Mouse (Mus musculus) embryonic facial prominence, embryonic 15.5 days (tissue): ENCODE data around the gene Cenpa. TPM values are rescaled to one million over a fixed set of nuclear protein-coding genes. Genes with fewer than 3 reads are reported as not detected.

Experiments
- ATAC-seq: fragments of 200-750 bp; cut with Nextera tagmentation; 2 replicates; pipeline ENCODE4 v1.8.0; 2017; ENCODE audit warnings: low read depth, moderate TSS enrichment; ENCODE audit not compliant: insufficient number of reproducible peaks, low FRiP score, low TSS enrichment
- H3K27ac ChIP-seq: fragments of 300-500 bp; sonication (generic); replicated peaks from 2 replicates; pipeline ENCODE4 v1.5.1; 2015; ENCODE audit warnings: mild to moderate bottlenecking, inconsistent platforms
- H3K27me3 ChIP-seq: fragments of 300-500 bp; sonication (generic); 2 replicates; pipeline ENCODE4 v1.6.1; 2015; ENCODE audit warnings: inconsistent platforms
- H3K36me3 ChIP-seq: fragments of 300-500 bp; sonication (generic); 2 replicates; pipeline ENCODE4 v1.6.1; 2015; ENCODE audit warnings: mild to moderate bottlenecking, inconsistent platforms
- H3K4me1 ChIP-seq: fragments of 300-500 bp; sonication (generic); 2 replicates; pipeline ENCODE4 v1.6.1; 2015; ENCODE audit warnings: inconsistent platforms
- H3K4me2 ChIP-seq: fragments of 300-500 bp; sonication (generic); replicated peaks from 2 replicates; pipeline ENCODE4 v1.6.1; 2015; ENCODE audit warnings: mild to moderate bottlenecking, inconsistent platforms
- H3K4me3 ChIP-seq: fragments of 300-500 bp; sonication (generic); replicated peaks from 2 replicates; pipeline ENCODE4 v1.5.1; 2015; ENCODE audit warnings: mild to moderate bottlenecking, inconsistent platforms
- H3K9ac ChIP-seq: fragments of 300-500 bp; sonication (generic); 2 replicates; pipeline ENCODE4 v1.6.1; 2015; ENCODE audit warnings: inconsistent platforms
- H3K9me3 ChIP-seq: fragments of 300-500 bp; sonication (generic); replicated peaks from 2 replicates; pipeline ENCODE4 v1.6.1; 2016; ENCODE audit warnings: inconsistent platforms
- WGBS: fragments of 180-500 bp; shearing (Covaris S2); methylation state at CpG from one replicate; pipeline ENCODE4 v1.1.7; 2015; 5-methylcytosine and 5-hydroxymethylcytosine counted together
- microRNA-seq: library from miRNA; unstranded; fragments of <30 nt; microRNA quantifications from one replicate; pipeline ENCODE4, GENCODE M21; 2016; ENCODE audit warnings: borderline number of aligned reads
- polyA plus RNA-seq: library from polyadenylated mRNA; unstranded; fragments of >200 nt; fragmentation: Nextera tagmentation; extraction: Ambion mirVana; gene quantifications from 2 replicates; pipeline ENCODE4 v1.2.1, GENCODE M21; 2015

Gene Cenpa
- polyA plus RNA-seq, 1 experiment from 2014 or later, result 218 TPM

- no peaks in the 10 kb centered on the region for H3K9me3 ChIP-seq
- peaks cover 61% of the 10 kb centered on the region for H3K27me3 ChIP-seq
- no peak overlapping the region for H3K27ac ChIP-seq
- H3K4me1 ChIP-seq, result peaks cover 27% of the 10 kb centered on the region
- no peak for ATAC-seq
- H3K4me3 ChIP-seq, result peak overlapping the region; percentile 51
- WGBS, result under 1% methylated on average over 14 of the region's 14 CpGs
- 0 out of 2 replicates have a peak overlapping the region, but pooled peaks have one; percentile 18 for H3K9ac ChIP-seq
- H3K4me2 ChIP-seq, result peak overlapping the region; percentile 90
- H3K36me3 ChIP-seq, result no peaks in the 10 kb centered on the region
Measured at GRCm38 (mm10) chr5:30712002-30712390, 45.4 kb downstream of the Cenpa start.

GRCm38 (mm10) chr5:30712441-30713298 lies 46.1 kb downstream of the Cenpa start:
- H3K9me3 ChIP-seq, result no peaks in the 10 kb centered on the region
- ATAC-seq, result peak; percentile 40; the same call in 1 of the 2 replicates
- under 1% methylated on average over 43 of the region's 43 CpGs for WGBS
- H3K27me3 ChIP-seq, result peaks cover 61% of the 10 kb centered on the region
- H3K4me2 ChIP-seq, result peak overlapping the region; percentile 90
- H3K4me3 ChIP-seq, result peak overlapping the region; percentile 51
- H3K4me1 ChIP-seq, result peaks cover 27% of the 10 kb centered on the region
- H3K27ac ChIP-seq, result no peak overlapping the region
- peak overlapping the region; percentile 18; the same call in 1 of the 2 replicates for H3K9ac ChIP-seq
- no peaks in the 10 kb centered on the region for H3K36me3 ChIP-seq

- Histone ChIP-seq H3K4me1 (peaks cover 27% of the 10 kb centered on the region), H3K9me3 (no peaks in the 10 kb centered on the region), H3K27ac (no peak overlapping the region), H3K4me3 (peak overlapping the region; percentile 51), H3K36me3 (no peaks in the 10 kb centered on the region), H3K27me3 (peaks cover 61% of the 10 kb centered on the region), H3K4me2 (peak overlapping the region; percentile 90), H3K9ac (peak overlapping the region; percentile 15; the same call in 1 of the 2 replicates)
- under 1% methylated on average over 20 of the region's 20 CpGs for WGBS
- ATAC-seq, result 0 out of 2 replicates have a peak, but pooled peaks have one; percentile 27
Measured at GRCm38 (mm10) chr5:30713299-30713675, 46.7 kb downstream of the Cenpa start.

GRCm38 (mm10) chr5:30713691-30714090 lies 47.1 kb downstream of the Cenpa start:
- 22% methylated on average over 11 of the region's 11 CpGs for WGBS
- Histone ChIP-seq H3K4me1 (peaks cover 27% of the 10 kb centered on the region), H3K27ac (no peak overlapping the region), H3K36me3 (no peaks in the 10 kb centered on the region), H3K9ac (0 out of 2 replicates have a peak overlapping the region, but pooled peaks have one; percentile 15), H3K27me3 (peaks cover 61% of the 10 kb centered on the region), H3K9me3 (no peaks in the 10 kb centered on the region), H3K4me2 (peak overlapping the region; percentile 90), H3K4me3 (peak overlapping the region; percentile 51)
- no peak for ATAC-seq

GRCm38 (mm10) chr5:30716311-30716710 lies 49.7 kb downstream of the Cenpa start:
- Histone ChIP-seq H3K36me3 (no peaks in the 10 kb centered on the region), H3K9me3 (no peaks in the 10 kb centered on the region), H3K27me3 (peaks cover 44% of the 10 kb centered on the region), H3K27ac (no peak overlapping the region), H3K9ac (no peak overlapping the region), H3K4me3 (no peak overlapping the region), H3K4me2 (no peak overlapping the region), H3K4me1 (peaks cover 23% of the 10 kb centered on the region)
- ATAC-seq, result no peak
- 86% methylated on average over 2 of the region's 2 CpGs for WGBS

- no peak overlapping the region for H3K9ac ChIP-seq
- H3K4me2 ChIP-seq, result no peak overlapping the region
- H3K4me3 ChIP-seq, result no peak overlapping the region
- H3K27ac ChIP-seq, result no peak overlapping the region
- WGBS, result 78% methylated on average over 4 of the region's 4 CpGs
- H3K36me3 ChIP-seq, result no peaks in the 10 kb centered on the region
- peaks cover 32% of the 10 kb centered on the region for H3K27me3 ChIP-seq
- no peaks in the 10 kb centered on the region for H3K9me3 ChIP-seq
- peaks cover 13% of the 10 kb centered on the region for H3K4me1 ChIP-seq
- ATAC-seq, result no peak
Measured at GRCm38 (mm10) chr5:30717506-30717905, 50.9 kb downstream of the Cenpa start.

GRCm38 (mm10) chr5:30717991-30718703 lies 51.6 kb downstream of the Cenpa start:
- H3K4me2 ChIP-seq, result no peak overlapping the region
- peaks cover 25% of the 10 kb centered on the region for H3K27me3 ChIP-seq
- no peak overlapping the region for H3K9ac ChIP-seq
- no peak for ATAC-seq
- WGBS, result 76% methylated on average over 10 of the region's 10 CpGs
- peaks cover 7% of the 10 kb centered on the region for H3K4me1 ChIP-seq
- H3K4me3 ChIP-seq, result no peak overlapping the region
- H3K36me3 ChIP-seq, result no peaks in the 10 kb centered on the region
- no peaks in the 10 kb centered on the region for H3K9me3 ChIP-seq
- no peak overlapping the region for H3K27ac ChIP-seq

GRCm38 (mm10) chr5:30721935-30722334 lies 55.4 kb downstream of the Cenpa start:
- Histone ChIP-seq H3K27ac (no peak overlapping the region), H3K4me1 (no peaks in the 10 kb centered on the region), H3K9ac (no peak overlapping the region), H3K36me3 (no peaks in the 10 kb centered on the region), H3K9me3 (no peaks in the 10 kb centered on the region), H3K4me2 (no peak overlapping the region), H3K4me3 (no peak overlapping the region), H3K27me3 (no peaks in the 10 kb centered on the region)
- WGBS, result 82% methylated on average over 8 of the region's 8 CpGs
- ATAC-seq, result no peak

Small RNA genes within 50 kb of the gene (microRNA-seq; reads per million reads assigned to microRNA genes)
- gene Mir5625, result not detected

Other genes starting within 250 kb of the Cenpa start
- 0.91 and 1.2 TPM in 2 replicates for gene Otof, start 204.8 kb upstream of the Cenpa start, polyA plus RNA-seq
- gene 1700001C02Rik, start 200.7 kb upstream of the Cenpa start, polyA plus RNA-seq, result 6.7 and 19.1 TPM in 2 replicates
- 0.29 TPM in 1 of 2 replicates, not detected in the other for gene Cib4, start 120.9 kb upstream of the Cenpa start, polyA plus RNA-seq
- gene Kcnk3, start 78.6 kb upstream of the Cenpa start, polyA plus RNA-seq, result 0.70 and 1.3 TPM in 2 replicates
- 30.2 and 30.3 TPM in 2 replicates for gene Slc35f6, start 18.8 kb upstream of the Cenpa start, polyA plus RNA-seq
- gene Dpysl5, start 44.8 kb downstream of the Cenpa start, polyA plus RNA-seq, result 9.8 and 13.9 TPM in 2 replicates
- gene Mapre3, start 147.9 kb downstream of the Cenpa start, polyA plus RNA-seq, result 36.6 and 46.1 TPM in 2 replicates
- 90.0 and 100.0 TPM in 2 replicates for gene Tmem214, start 201.2 kb downstream of the Cenpa start, polyA plus RNA-seq
- gene Agbl5, start 221.9 kb downstream of the Cenpa start, polyA plus RNA-seq, result 22.1 and 28.7 TPM in 2 replicates
- 482 and 502 TPM in 2 replicates for gene Ost4, start 241.0 kb downstream of the Cenpa start, polyA plus RNA-seq
- gene Emilin1, start 246.6 kb downstream of the Cenpa start, polyA plus RNA-seq, result 244 and 254 TPM in 2 replicates